In genomic region chrX:93793168-93793567, GRCm38 (mm10) we compare ENCODE assay signal across 9 mouse cellular contexts. TPM values are rescaled to one million over a fixed set of nuclear protein-coding genes. Genes with fewer than 3 reads are reported as not detected.
DNase-seq lines count a peak whose midpoint lies in the region; ATAC-seq and TF ChIP-seq lines count a peak whose summit lies in the region.
"Had no signal": no experiment of that assay in that cellular context is flagged by ENCODE, and none has a peak within 500 bp of the region (broad histone marks: within the 10 kb centered on the region; RNA-seq: fewer than 3 reads in every experiment).

No protein-coding gene starts in this region.

- H3K4me3 ChIP-seq in forebrain, embryonic 14.5 days (ENCODE audit: low read depth, low read length) = no peak overlapping the region
- no peak overlapping the region for H3K4me3 ChIP-seq in forebrain, embryonic 12.5 days (replicated peaks)
- no peak overlapping the region for H3K4me3 ChIP-seq in neural tube, embryonic 15.5 days (replicated peaks)
- no peak overlapping the region for H3K4me3 ChIP-seq in embryonic facial prominence, embryonic 10.5 days
- H3K4me3 ChIP-seq in liver, embryonic 13.5 days (replicated peaks) = no peak overlapping the region
- no peak overlapping the region for H3K4me3 ChIP-seq in small intestine, adult 2 months (ENCODE audit: low read depth, low read length)
- H3K4me3 ChIP-seq: heart, embryonic 15.5 days had no signal

- H3K4me1 ChIP-seq in forebrain, embryonic 14.5 days (ENCODE audit: control insufficient read depth, insufficient read depth, low read length) = no peaks in the 10 kb centered on the region
- no peaks in the 10 kb centered on the region for H3K4me1 ChIP-seq in forebrain, embryonic 12.5 days
- H3K4me1 ChIP-seq in neural tube, embryonic 15.5 days = no peaks in the 10 kb centered on the region
- no peaks in the 10 kb centered on the region for H3K4me1 ChIP-seq in embryonic facial prominence, embryonic 10.5 days
- H3K4me1 ChIP-seq in liver, embryonic 13.5 days (replicated peaks) = peaks cover 9% of the 10 kb centered on the region
- H3K4me1 ChIP-seq in small intestine, adult 2 months (ENCODE audit: control insufficient read depth, insufficient read depth, insufficient read length, low read length) = no peaks in the 10 kb centered on the region
- H3K4me1 ChIP-seq: heart, embryonic 15.5 days had no signal

- TF ChIP-seq POLR2A in small intestine, adult 2 months (IDR thresholded peaks at IDR 0.05; ENCODE audit: low read depth, low read length) = no peak

- peak; percentile 35; the same call in 1 of the 2 replicates for TF ChIP-seq CTCF in small intestine, adult 2 months (IDR thresholded peaks at IDR 0.05; ENCODE audit: extremely low read depth, insufficient read length, insufficient replicate concordance, low read depth, low read length)

- H3K27me3 ChIP-seq in forebrain, embryonic 14.5 days (replicated peaks; ENCODE audit: control insufficient read depth, insufficient read depth, low read length) = no peaks in the 10 kb centered on the region
- H3K27me3 ChIP-seq in forebrain, embryonic 12.5 days = no peaks in the 10 kb centered on the region
- H3K27me3 ChIP-seq in neural tube, embryonic 15.5 days (replicated peaks) = no peaks in the 10 kb centered on the region
- H3K27me3 ChIP-seq in embryonic facial prominence, embryonic 10.5 days (replicated peaks; ENCODE audit: low read depth, poor library complexity, severe bottlenecking) = no peaks in the 10 kb centered on the region
- no peaks in the 10 kb centered on the region for H3K27me3 ChIP-seq in liver, embryonic 13.5 days
- H3K27me3 ChIP-seq in small intestine, adult 2 months (ENCODE audit: control insufficient read depth, insufficient read depth, low read length) = no peaks in the 10 kb centered on the region
- H3K27me3 ChIP-seq: heart, embryonic 15.5 days had no signal

- DNase-seq in forebrain, embryonic 14.5 days (ENCODE audit: low spot score) = peak; percentile 6
- DNase-seq in neural tube, embryonic 10.5 days (ENCODE audit: extremely low spot score, low spot score) = peak; percentile 44
- DNase-seq in adrenal gland, postnatal 14 days = peak; percentile 48
- peak; percentile 44 for DNase-seq in embryonic facial prominence, embryonic 10.5 days (ENCODE audit: low spot score)
- peak; percentile 21 for DNase-seq in liver, embryonic 13.5 days

- H3K36me3 ChIP-seq in forebrain, embryonic 14.5 days (ENCODE audit: control insufficient read depth, insufficient read depth, low read length) = no peaks in the 10 kb centered on the region
- H3K36me3 ChIP-seq in forebrain, embryonic 12.5 days (replicated peaks) = no peaks in the 10 kb centered on the region
- H3K36me3 ChIP-seq in neural tube, embryonic 15.5 days = no peaks in the 10 kb centered on the region
- H3K36me3 ChIP-seq in embryonic facial prominence, embryonic 10.5 days (replicated peaks) = no peaks in the 10 kb centered on the region
- H3K36me3 ChIP-seq in liver, embryonic 13.5 days = no peaks in the 10 kb centered on the region
- no peaks in the 10 kb centered on the region for H3K36me3 ChIP-seq in small intestine, adult 2 months (ENCODE audit: control insufficient read depth, insufficient read depth, low read length)
- H3K36me3 ChIP-seq: heart, embryonic 15.5 days had no signal

- no peak overlapping the region for H3K4me2 ChIP-seq in forebrain, embryonic 14.5 days (ENCODE audit: low read length)
- no peak overlapping the region for H3K4me2 ChIP-seq in forebrain, embryonic 12.5 days
- H3K4me2 ChIP-seq in neural tube, embryonic 15.5 days = no peak overlapping the region
- no peak overlapping the region for H3K4me2 ChIP-seq in liver, embryonic 13.5 days
- H3K4me2 ChIP-seq: heart, embryonic 15.5 days had no signal

- H3K9ac ChIP-seq in forebrain, embryonic 14.5 days (ENCODE audit: low read length) = no peak overlapping the region
- no peak overlapping the region for H3K9ac ChIP-seq in forebrain, embryonic 12.5 days
- no peak overlapping the region for H3K9ac ChIP-seq in neural tube, embryonic 15.5 days (replicated peaks)
- no peak overlapping the region for H3K9ac ChIP-seq in liver, embryonic 13.5 days
- H3K9ac ChIP-seq: heart, embryonic 15.5 days had no signal

- ATAC-seq in forebrain, embryonic 14.5 days = no peak
- no peak for ATAC-seq in forebrain, embryonic 12.5 days (ENCODE audit: low FRiP score)
- no peak for ATAC-seq in neural tube, embryonic 15.5 days (ENCODE audit: low FRiP score)
- ATAC-seq in liver, embryonic 13.5 days (ENCODE audit: low read depth) = no peak

- H3K27ac ChIP-seq in forebrain, embryonic 14.5 days (ENCODE audit: low read depth, low read length) = no peak overlapping the region
- no peak overlapping the region for H3K27ac ChIP-seq in forebrain, embryonic 12.5 days
- no peak overlapping the region for H3K27ac ChIP-seq in neural tube, embryonic 15.5 days (replicated peaks)
- H3K27ac ChIP-seq in embryonic facial prominence, embryonic 10.5 days (replicated peaks) = no peak overlapping the region
- no peak overlapping the region for H3K27ac ChIP-seq in liver, embryonic 13.5 days
- no peak overlapping the region for H3K27ac ChIP-seq in small intestine, adult 2 months (ENCODE audit: insufficient read depth, low read depth, low read length)
- H3K27ac ChIP-seq: heart, embryonic 15.5 days had no signal

- no peaks in the 10 kb centered on the region for H3K9me3 ChIP-seq in forebrain, embryonic 14.5 days (replicated peaks; ENCODE audit: control insufficient read depth, low read length)
- H3K9me3 ChIP-seq in forebrain, embryonic 12.5 days = no peaks in the 10 kb centered on the region
- H3K9me3 ChIP-seq in neural tube, embryonic 15.5 days (replicated peaks) = no peaks in the 10 kb centered on the region
- no peaks in the 10 kb centered on the region for H3K9me3 ChIP-seq in embryonic facial prominence, embryonic 10.5 days
- H3K9me3 ChIP-seq in liver, embryonic 13.5 days (replicated peaks) = no peaks in the 10 kb centered on the region
- H3K9me3 ChIP-seq: heart, embryonic 15.5 days had no signal

RNA-seq across cellular contexts. Expression of gene Pdk3, which starts 38.8 kb away (rescaled TPM):
- polyA plus RNA-seq in forebrain, embryonic 14.5 days (2014; fragmentation: Nextera tagmentation; extraction: Ambion mirVana) = 32.9 and 35.5 TPM in 2 replicates
- 48.6 and 54.4 TPM in 2 replicates for polyA plus RNA-seq in forebrain, embryonic 12.5 days (2016; fragmentation: Nextera tagmentation; extraction: Ambion mirVana)
- 22.4 and 31.7 TPM in 2 replicates for polyA plus RNA-seq in neural tube, embryonic 15.5 days (2015; fragmentation: Nextera tagmentation; extraction: Ambion mirVana)
- total RNA-seq in adrenal gland, postnatal 14 days (2021) = 12.5 and 13.5 TPM in 2 replicates
- polyA plus RNA-seq in embryonic facial prominence, embryonic 10.5 days (2016; fragmentation: Nextera tagmentation; extraction: Ambion mirVana) = 68.1 and 74.0 TPM in 2 replicates
- 39.3 and 43.2 TPM in 2 replicates for polyA plus RNA-seq in liver, embryonic 13.5 days (2015; fragmentation: Nextera tagmentation; extraction: Ambion mirVana)
- polyA plus RNA-seq in small intestine, adult 2 months (2012; rRNA removed) = 5.3 and 13.0 TPM in 2 replicates
